Mouse (Mus musculus): Measurements from ENCODE around the gene Apln. TPM values are rescaled to one million over a fixed set of nuclear protein-coding genes. Genes with fewer than 3 reads are reported as not detected.

Apln gene
- polyA plus RNA-seq, 2 experiments: 7.8 to 10.6 TPM

- H3K4me2 ChIP-seq (replicated peaks; ENCODE audit: low read depth, low read length, severe bottlenecking): no peak overlapping the region
- H3K4me3 ChIP-seq (replicated peaks; ENCODE audit: low read length): no peak overlapping the region
- no peaks in the 10 kb centered on the region for H3K36me3 ChIP-seq (ENCODE audit: control insufficient read depth, insufficient read depth, low read length)
- H3K4me1 ChIP-seq (ENCODE audit: control insufficient read depth, insufficient read depth, low read length): no peaks in the 10 kb centered on the region
- H3K9ac ChIP-seq (ENCODE audit: low read depth, low read length, severe bottlenecking): no peak overlapping the region
- WGBS: 75% methylated on average over 8 of the region's 8 CpGs
- H3K9me3 ChIP-seq (ENCODE audit: control insufficient read depth, low read length): no peaks in the 10 kb centered on the region
- DNase-seq (ENCODE audit: low spot score): no peak
- H3K27ac ChIP-seq (replicated peaks; ENCODE audit: low read depth, low read length): no peak overlapping the region
- ATAC-seq (ENCODE audit: low FRiP score, low read depth): no peak
- no peak for TF ChIP-seq POLR2A (IDR thresholded peaks at IDR 0.05; ENCODE audit: borderline replicate concordance, extremely low read depth, insufficient read depth, insufficient read length)
- no peaks in the 10 kb centered on the region for H3K27me3 ChIP-seq (ENCODE audit: control insufficient read depth, insufficient read depth, low read length)
Measured at GRCm38 (mm10) chrX:47998412-47998811, 36.2 kb downstream of the Apln start.

- no peaks in the 10 kb centered on the region for H3K4me1 ChIP-seq (ENCODE audit: control insufficient read depth, insufficient read depth, low read length)
- H3K9ac ChIP-seq (ENCODE audit: low read depth, low read length, severe bottlenecking): no peak overlapping the region
- no peak overlapping the region for H3K4me2 ChIP-seq (replicated peaks; ENCODE audit: low read depth, low read length, severe bottlenecking)
- H3K36me3 ChIP-seq (ENCODE audit: control insufficient read depth, insufficient read depth, low read length): no peaks in the 10 kb centered on the region
- H3K4me3 ChIP-seq (replicated peaks; ENCODE audit: low read length): no peak overlapping the region
- no peaks in the 10 kb centered on the region for H3K27me3 ChIP-seq (ENCODE audit: control insufficient read depth, insufficient read depth, low read length)
- peak; percentile 69 for DNase-seq (ENCODE audit: low spot score)
- ATAC-seq (ENCODE audit: low FRiP score, low read depth): peak; percentile 62; the same call in 1 of the 2 replicates
- no peak overlapping the region for H3K27ac ChIP-seq (replicated peaks; ENCODE audit: low read depth, low read length)
- WGBS: 21% methylated on average over 8 of the region's 8 CpGs
- TF ChIP-seq POLR2A (IDR thresholded peaks at IDR 0.05; ENCODE audit: borderline replicate concordance, extremely low read depth, insufficient read depth, insufficient read length): no peak
- H3K9me3 ChIP-seq (ENCODE audit: control insufficient read depth, low read length): no peaks in the 10 kb centered on the region
Measured at GRCm38 (mm10) chrX:47992606-47993005, 42.0 kb downstream of the Apln start.

GRCm38 (mm10) chrX:47988024-47988423, 46.6 kb downstream of the Apln start:
- WGBS: 62% methylated on average over 8 of the region's 8 CpGs
- no peak overlapping the region for H3K4me3 ChIP-seq (replicated peaks; ENCODE audit: low read length)
- ATAC-seq (ENCODE audit: low FRiP score, low read depth): no peak
- no peaks in the 10 kb centered on the region for H3K9me3 ChIP-seq (ENCODE audit: control insufficient read depth, low read length)
- H3K4me2 ChIP-seq (replicated peaks; ENCODE audit: low read depth, low read length, severe bottlenecking): no peak overlapping the region
- no peak for TF ChIP-seq POLR2A (IDR thresholded peaks at IDR 0.05; ENCODE audit: borderline replicate concordance, extremely low read depth, insufficient read depth, insufficient read length)
- DNase-seq (ENCODE audit: low spot score): no peak
- no peaks in the 10 kb centered on the region for H3K27me3 ChIP-seq (ENCODE audit: control insufficient read depth, insufficient read depth, low read length)
- no peaks in the 10 kb centered on the region for H3K36me3 ChIP-seq (ENCODE audit: control insufficient read depth, insufficient read depth, low read length)
- H3K4me1 ChIP-seq (ENCODE audit: control insufficient read depth, insufficient read depth, low read length): no peaks in the 10 kb centered on the region
- H3K27ac ChIP-seq (replicated peaks; ENCODE audit: low read depth, low read length): no peak overlapping the region
- no peak overlapping the region for H3K9ac ChIP-seq (ENCODE audit: low read depth, low read length, severe bottlenecking)

GRCm38 (mm10) chrX:47985000-47985619, 49.5 kb downstream of the Apln start:
- Histone ChIP-seq H3K4me2 (replicated peaks; ENCODE audit: low read depth, low read length, severe bottlenecking) (peak overlapping the region; percentile 38; the same call in 1 of the 2 replicates), H3K27me3 (ENCODE audit: control insufficient read depth, insufficient read depth, low read length) (no peaks in the 10 kb centered on the region), H3K27ac (replicated peaks; ENCODE audit: low read depth, low read length) (no peak overlapping the region), H3K9me3 (ENCODE audit: control insufficient read depth, low read length) (no peaks in the 10 kb centered on the region), H3K36me3 (ENCODE audit: control insufficient read depth, insufficient read depth, low read length) (no peaks in the 10 kb centered on the region), H3K4me1 (ENCODE audit: control insufficient read depth, insufficient read depth, low read length) (no peaks in the 10 kb centered on the region), H3K4me3 (replicated peaks; ENCODE audit: low read length) (peak overlapping the region; percentile 20), H3K9ac (ENCODE audit: low read depth, low read length, severe bottlenecking) (no peak overlapping the region)
- no peak for TF ChIP-seq POLR2A (IDR thresholded peaks at IDR 0.05; ENCODE audit: borderline replicate concordance, extremely low read depth, insufficient read depth, insufficient read length)
- 27% methylated on average over 19 of the region's 19 CpGs for WGBS
- ATAC-seq (ENCODE audit: low FRiP score, low read depth) (no peak), DNase-seq (ENCODE audit: low spot score) (peak; percentile 55)

- no peak for TF ChIP-seq POLR2A (IDR thresholded peaks at IDR 0.05; ENCODE audit: borderline replicate concordance, extremely low read depth, insufficient read depth, insufficient read length)
- ATAC-seq (ENCODE audit: low FRiP score, low read depth) (no peak), DNase-seq (ENCODE audit: low spot score) (no peak)
- Histone ChIP-seq H3K4me1 (ENCODE audit: control insufficient read depth, insufficient read depth, low read length) (no peaks in the 10 kb centered on the region), H3K27me3 (ENCODE audit: control insufficient read depth, insufficient read depth, low read length) (no peaks in the 10 kb centered on the region), H3K9ac (ENCODE audit: low read depth, low read length, severe bottlenecking) (no peak overlapping the region), H3K36me3 (ENCODE audit: control insufficient read depth, insufficient read depth, low read length) (no peaks in the 10 kb centered on the region), H3K4me3 (replicated peaks; ENCODE audit: low read length) (no peak overlapping the region), H3K4me2 (replicated peaks; ENCODE audit: low read depth, low read length, severe bottlenecking) (no peak overlapping the region), H3K27ac (replicated peaks; ENCODE audit: low read depth, low read length) (no peak overlapping the region), H3K9me3 (ENCODE audit: control insufficient read depth, low read length) (no peaks in the 10 kb centered on the region)
- 87% methylated on average over 5 of the region's 5 CpGs for WGBS
Measured at GRCm38 (mm10) chrX:47977078-47977477, 57.6 kb downstream of the Apln start.

Measured in limb, embryonic 14.5 days (tissue).